Mouse (Mus musculus) erythroblast, embryonic 14.5 days (primary cell): Measurements from ENCODE around the gene L1td1. TPM values are rescaled to one million over a fixed set of nuclear protein-coding genes. Genes with fewer than 3 reads are reported as not detected.

Source experiments
- H3K27me3 ChIP-seq: 2 replicates; pipeline ENCODE4 v1.6.1; 2012; ENCODE audit warnings: inconsistent platforms; ENCODE audit not compliant: control insufficient read depth
- H3K36me3 ChIP-seq: 2 replicates; pipeline ENCODE4 v1.6.1; 2012; ENCODE audit warnings: mild to moderate bottlenecking, inconsistent platforms; ENCODE audit not compliant: control insufficient read depth
- H3K4me1 ChIP-seq: 2 replicates; pipeline ENCODE4 v1.6.1; 2012; ENCODE audit warnings: inconsistent platforms; ENCODE audit not compliant: control insufficient read depth
- H3K4me3 ChIP-seq: replicated peaks from 2 replicates; pipeline ENCODE3; 2012; ENCODE audit warnings: moderate library complexity, mild to moderate bottlenecking, inconsistent platforms
- H3K9me3 ChIP-seq: 2 replicates; pipeline ENCODE4 v1.6.1; 2012; ENCODE audit warnings: low read length, inconsistent platforms, mixed read lengths; ENCODE audit not compliant: control insufficient read depth
- GATA1 ChIP-seq: IDR thresholded peaks from 2 replicates; pipeline ENCODE4 v1.6.1; 2012; ENCODE audit warnings: low read length, inconsistent platforms, mixed read lengths
- TAL1 ChIP-seq: IDR thresholded peaks from 3 replicates; pipeline ENCODE4 v1.6.1; 2012; ENCODE audit warnings: low read length, inconsistent platforms, mixed read lengths
- polyA plus RNA-seq: library from polyadenylated mRNA; stranded (reverse); fragments of >175 nt; gene quantifications from 2 replicates; pipeline ENCODE4 v1.2.3, GENCODE M21; 2012

The L1td1 gene
- polyA plus RNA-seq, 1 experiment, result not detected

DNA sequence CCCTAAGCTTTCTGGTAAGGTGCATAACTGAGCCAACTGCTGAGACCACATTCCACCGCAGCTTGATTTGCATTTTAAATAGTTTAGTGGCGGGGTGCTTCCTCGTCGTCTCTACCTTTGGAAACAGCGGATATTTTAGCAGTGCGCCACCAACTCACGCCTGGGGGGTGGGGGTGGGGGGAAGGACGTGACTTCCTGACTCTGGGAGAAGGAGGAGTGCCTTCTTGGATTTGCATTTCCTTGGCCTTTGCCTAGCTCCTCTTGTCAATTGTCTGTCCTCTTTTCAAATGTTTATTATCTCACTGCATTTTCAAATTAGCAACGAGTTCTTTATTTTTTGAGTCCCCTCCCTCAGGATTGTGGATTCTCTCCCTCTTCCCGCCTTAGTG, 1.4 kb downstream of the L1td1 start:
- no peaks in the 10 kb centered on the region for H3K9me3 ChIP-seq
- no peak overlapping the region for H3K4me3 ChIP-seq
- H3K27me3 ChIP-seq, result peaks cover 32% of the 10 kb centered on the region
- no peak for TF ChIP-seq GATA1
- TF ChIP-seq TAL1, result no peak
- H3K4me1 ChIP-seq, result no peaks in the 10 kb centered on the region
- no peaks in the 10 kb centered on the region for H3K36me3 ChIP-seq

DNA sequence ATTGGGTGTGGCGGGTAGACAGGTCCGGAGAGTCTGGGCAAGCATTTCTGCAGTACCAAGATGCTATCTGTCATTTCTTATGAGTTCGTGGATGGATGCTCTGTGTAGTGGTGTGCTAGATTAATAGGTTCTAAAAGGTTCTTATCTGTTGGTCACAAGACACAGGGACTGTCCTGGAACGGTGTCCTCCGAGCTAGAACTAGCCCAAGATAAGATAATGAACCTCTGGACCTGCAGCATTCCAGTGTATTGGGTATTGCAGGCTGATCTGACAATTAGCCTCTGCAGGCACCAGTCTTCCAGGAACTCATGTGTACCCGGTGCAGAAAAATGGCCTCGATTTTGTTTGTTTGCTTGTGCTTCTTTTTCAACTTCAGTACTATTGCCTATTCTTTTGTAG, 2.2 kb downstream of the L1td1 start:
- Histone ChIP-seq H3K36me3 (no peaks in the 10 kb centered on the region), H3K27me3 (peaks cover 32% of the 10 kb centered on the region), H3K9me3 (no peaks in the 10 kb centered on the region), H3K4me3 (no peak overlapping the region), H3K4me1 (no peaks in the 10 kb centered on the region)
- TF ChIP-seq TAL1 (no peak), GATA1 (no peak)

DNA sequence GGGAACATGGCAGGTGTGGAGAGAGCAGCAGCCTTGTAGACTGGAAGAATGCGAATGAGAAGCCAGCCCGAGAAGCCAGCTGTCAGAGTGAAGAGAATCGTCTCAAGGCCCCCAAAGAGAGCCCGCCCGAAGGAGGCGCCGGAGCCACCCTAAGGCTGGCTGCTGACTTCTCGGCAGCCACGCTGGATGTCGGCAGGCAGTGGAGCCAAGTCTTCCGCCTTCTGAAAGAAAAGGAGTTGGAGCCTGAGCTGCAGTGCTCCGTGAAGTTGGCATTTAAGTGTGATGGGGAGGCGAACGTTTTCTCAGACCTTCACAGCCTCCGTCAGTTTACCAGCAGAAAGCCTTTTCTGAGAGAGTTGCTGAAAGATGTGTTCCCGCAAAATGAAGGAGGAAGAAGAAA, 7.1 kb downstream of the L1td1 start:
- TF ChIP-seq GATA1 (no peak), TAL1 (no peak)
- Histone ChIP-seq H3K27me3 (peaks cover 5% of the 10 kb centered on the region), H3K9me3 (no peaks in the 10 kb centered on the region), H3K4me3 (no peak overlapping the region), H3K36me3 (no peaks in the 10 kb centered on the region), H3K4me1 (no peaks in the 10 kb centered on the region)

DNA sequence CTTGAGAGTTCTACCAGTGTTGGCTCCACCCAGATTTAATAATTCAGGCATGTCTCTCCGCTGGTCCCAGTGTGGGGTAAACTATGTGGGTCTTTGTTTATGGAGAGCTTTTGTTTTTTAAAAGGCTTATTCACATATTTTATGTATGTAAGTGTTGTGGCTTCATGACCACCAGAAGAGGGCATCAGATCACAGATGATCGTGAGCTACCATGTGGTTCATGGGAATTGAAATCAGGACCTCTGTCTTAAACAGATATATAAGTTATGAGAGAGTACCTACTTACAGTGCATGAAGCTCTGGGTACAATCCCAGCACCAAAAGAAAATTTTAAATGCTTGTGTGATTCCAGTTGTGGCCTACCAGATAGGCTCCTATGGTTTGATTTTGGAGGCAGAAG, 13.2 kb downstream of the L1td1 start:
- no peaks in the 10 kb centered on the region for H3K4me1 ChIP-seq
- no peak for TF ChIP-seq GATA1
- no peak for TF ChIP-seq TAL1

DNA sequence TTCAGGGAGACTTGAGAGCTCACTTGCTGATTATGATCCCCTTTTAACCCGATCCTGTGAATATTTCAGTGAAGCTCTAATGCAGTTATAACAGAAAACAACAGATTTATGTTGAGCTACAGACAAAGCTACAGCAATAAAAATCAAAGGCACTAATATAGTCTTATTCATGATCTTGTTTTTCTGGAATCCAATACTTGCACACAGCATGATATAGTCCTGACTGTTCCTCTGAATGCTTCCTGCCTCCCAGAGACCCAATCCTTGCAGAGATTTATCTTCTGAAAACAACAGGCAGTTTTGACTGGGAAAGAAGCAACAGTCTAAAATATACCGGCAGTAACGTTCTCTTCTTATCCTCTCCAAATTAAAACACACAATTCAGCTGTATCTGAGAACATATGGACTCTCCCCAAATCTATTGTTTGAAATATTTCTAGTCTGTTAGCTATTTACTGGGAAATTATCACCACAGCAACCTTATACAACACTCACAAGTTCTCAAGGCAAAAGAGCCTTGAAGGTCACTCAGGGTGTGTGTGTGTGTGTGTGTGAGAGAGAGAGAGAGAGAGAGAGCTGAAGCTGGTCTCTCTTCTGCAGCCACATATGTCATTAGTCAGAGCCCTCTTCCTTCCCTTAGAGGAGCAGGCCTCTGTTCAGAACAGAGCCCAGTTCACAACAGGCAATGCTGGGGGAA, 16.8 kb downstream of the L1td1 start:
- TF ChIP-seq TAL1, result no peak
- TF ChIP-seq GATA1, result no peak
- Histone ChIP-seq H3K27me3 (no peaks in the 10 kb centered on the region), H3K36me3 (no peaks in the 10 kb centered on the region)

More for the DNA sequence above, 13.2 kb downstream of the L1td1 start:
- Histone ChIP-seq H3K9me3 (no peaks in the 10 kb centered on the region), H3K4me3 (no peak overlapping the region), H3K36me3 (no peaks in the 10 kb centered on the region), H3K27me3 (no peaks in the 10 kb centered on the region)

DNA sequence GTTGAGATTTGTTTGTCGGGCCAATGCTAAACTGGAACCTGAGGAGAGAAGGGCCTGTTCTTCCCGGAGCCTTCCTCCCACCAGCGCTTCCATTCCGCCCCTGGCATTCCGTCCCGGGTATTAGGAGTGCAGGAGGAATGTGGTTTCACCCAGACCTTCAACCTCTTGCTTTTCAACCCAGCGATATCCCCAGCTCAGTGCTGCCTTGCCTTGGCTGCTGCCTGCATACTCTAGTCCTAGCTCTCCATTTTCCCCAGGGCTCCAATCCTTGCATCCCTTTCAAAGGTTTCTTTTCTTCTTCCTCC, 17.3 kb downstream of the L1td1 start:
- TF ChIP-seq GATA1 (no peak), TAL1 (no peak)
- H3K36me3 ChIP-seq, result no peaks in the 10 kb centered on the region
- no peak overlapping the region for H3K4me3 ChIP-seq
- no peaks in the 10 kb centered on the region for H3K9me3 ChIP-seq
- H3K27me3 ChIP-seq, result no peaks in the 10 kb centered on the region
- no peaks in the 10 kb centered on the region for H3K4me1 ChIP-seq

More for the DNA sequence above, 16.8 kb downstream of the L1td1 start:
- H3K4me3 ChIP-seq, result no peak overlapping the region
- H3K9me3 ChIP-seq, result no peaks in the 10 kb centered on the region
- H3K4me1 ChIP-seq, result no peaks in the 10 kb centered on the region

DNA sequence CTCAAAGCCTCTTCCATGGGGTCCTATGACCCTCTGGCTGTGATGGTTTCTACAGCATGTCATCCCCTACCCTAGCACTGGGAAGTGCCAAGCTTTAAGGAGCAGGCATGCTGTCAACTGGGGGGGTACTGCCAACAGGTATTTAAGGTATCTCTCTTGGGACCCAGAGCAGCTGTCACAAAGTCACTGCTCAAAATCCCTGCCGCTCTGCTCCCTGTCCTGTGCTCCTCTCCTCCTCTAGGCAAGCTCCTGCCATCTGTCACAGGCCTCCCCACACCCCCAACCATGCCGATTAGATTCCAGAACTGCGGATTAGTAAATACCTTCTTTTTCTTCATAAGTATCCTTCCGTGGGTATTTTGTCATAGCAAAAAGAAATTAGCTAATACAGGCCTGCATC, 27.9 kb downstream of the L1td1 start:
- Histone ChIP-seq H3K36me3 (no peaks in the 10 kb centered on the region), H3K9me3 (0 out of 2 replicates have a peak, but pooled peaks cover 2% of the 10 kb centered on the region), H3K27me3 (no peaks in the 10 kb centered on the region), H3K4me3 (no peak overlapping the region), H3K4me1 (no peaks in the 10 kb centered on the region)
- no peak for TF ChIP-seq GATA1
- TF ChIP-seq TAL1, result no peak

DNA sequence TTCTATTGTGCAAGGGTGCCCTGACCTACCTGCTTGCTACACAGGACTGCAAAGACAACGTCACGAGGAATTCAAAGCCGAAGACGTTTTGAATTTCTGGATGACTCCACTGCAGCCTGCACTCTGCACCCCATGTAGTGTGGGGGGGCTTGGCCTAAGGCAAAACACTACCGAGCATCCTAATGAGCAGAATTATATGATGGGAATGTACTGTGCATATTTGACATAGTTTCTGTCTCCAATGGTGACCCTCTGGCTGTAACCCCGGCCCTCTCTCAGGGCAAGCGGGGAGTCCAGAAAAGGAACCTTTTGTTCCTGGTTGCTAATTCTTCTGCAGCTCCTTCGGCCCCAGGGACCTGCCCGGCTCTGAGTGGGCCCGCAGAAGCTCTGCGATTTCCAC, 29.6 kb downstream of the L1td1 start:
- H3K27me3 ChIP-seq, result no peaks in the 10 kb centered on the region

DNA sequence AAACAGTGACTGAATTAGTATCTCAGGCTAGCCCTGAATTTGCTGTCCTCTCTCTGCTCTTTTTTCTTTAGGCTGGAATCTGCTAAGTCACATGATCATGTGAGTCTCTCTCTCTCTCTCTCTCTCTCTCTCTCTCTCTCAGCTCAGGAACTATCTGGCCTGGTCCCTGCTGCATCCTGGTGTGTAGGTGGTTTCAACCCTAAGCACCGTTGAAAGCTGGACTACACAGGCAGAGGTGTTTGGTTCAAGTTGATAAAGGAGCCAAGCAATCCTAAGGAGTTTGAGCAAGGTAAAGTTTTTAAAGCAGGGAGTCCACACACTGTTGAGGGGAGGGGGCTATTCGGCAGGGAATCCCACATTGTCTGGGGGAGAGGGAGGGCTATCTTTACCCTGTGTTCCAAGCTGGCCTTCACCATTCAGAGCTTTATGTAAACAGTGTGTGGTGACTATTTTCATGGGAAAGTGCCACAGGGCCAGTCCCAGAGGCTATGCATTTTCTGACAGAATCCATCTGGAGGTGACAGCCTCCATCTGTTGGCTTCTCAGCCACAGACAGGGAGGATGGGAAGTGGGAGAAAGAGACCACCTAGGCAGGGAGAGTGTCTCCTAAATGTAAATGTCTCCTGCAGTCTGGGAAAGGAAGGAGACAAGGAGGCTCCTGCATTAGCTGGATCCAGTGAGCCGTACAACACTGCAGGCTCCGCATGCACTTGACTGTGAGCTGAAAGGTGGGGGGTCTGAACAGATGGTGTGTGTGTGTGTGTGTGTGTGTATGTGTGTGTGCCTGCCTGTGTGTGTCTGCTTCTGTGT, 31.7 kb downstream of the L1td1 start:
- no peak for TF ChIP-seq TAL1
- no peak for TF ChIP-seq GATA1
- no peaks in the 10 kb centered on the region for H3K36me3 ChIP-seq
- no peaks in the 10 kb centered on the region for H3K4me1 ChIP-seq
- no peak overlapping the region for H3K4me3 ChIP-seq
- H3K9me3 ChIP-seq, result 0 out of 2 replicates have a peak, but pooled peaks cover 2% of the 10 kb centered on the region
- H3K27me3 ChIP-seq, result no peaks in the 10 kb centered on the region

More for the DNA sequence above, 29.6 kb downstream of the L1td1 start:
- H3K4me1 ChIP-seq, result no peaks in the 10 kb centered on the region
- H3K36me3 ChIP-seq, result no peaks in the 10 kb centered on the region
- 0 out of 2 replicates have a peak, but pooled peaks cover 2% of the 10 kb centered on the region for H3K9me3 ChIP-seq
- no peak for TF ChIP-seq GATA1
- H3K4me3 ChIP-seq, result no peak overlapping the region
